Mouse (Mus musculus) E14TG2a.4 (cell line): ENCODE data around the gene Il17rb.

Experiments
- CTCF ChIP-seq: conservative IDR thresholded peaks from 2 replicates; pipeline ENCODE4 v1.5.1; 2014; ENCODE audit warnings: low read length
- NANOG ChIP-seq: IDR thresholded peaks from 2 replicates; pipeline ENCODE4 v1.6.1; 2014; ENCODE audit warnings: borderline replicate concordance, low read length, mixed read lengths
- POU5F1 ChIP-seq: IDR thresholded peaks from 2 replicates; pipeline ENCODE4 v1.6.1; 2014; ENCODE audit warnings: low read length, borderline replicate concordance

GRCm38 (mm10) chr14:29987276-29987675 lies 21.4 kb downstream of the Il17rb start:
- TF ChIP-seq CTCF (no peak), POU5F1 (no peak), NANOG (no peak)
